Mouse (Mus musculus) A20 (cell line): ENCODE measurements around the gene Plin5.
A peak's percentile ranks its signal among the peaks of the same experiment; 100 is the strongest.

Experiments
- DNase-seq: peaks from one replicate; pipeline ENCODE4 v3.0.0-alpha.2; 2011; ENCODE audit warnings: low read depth, low spot score

Gene Plin5

DNA sequence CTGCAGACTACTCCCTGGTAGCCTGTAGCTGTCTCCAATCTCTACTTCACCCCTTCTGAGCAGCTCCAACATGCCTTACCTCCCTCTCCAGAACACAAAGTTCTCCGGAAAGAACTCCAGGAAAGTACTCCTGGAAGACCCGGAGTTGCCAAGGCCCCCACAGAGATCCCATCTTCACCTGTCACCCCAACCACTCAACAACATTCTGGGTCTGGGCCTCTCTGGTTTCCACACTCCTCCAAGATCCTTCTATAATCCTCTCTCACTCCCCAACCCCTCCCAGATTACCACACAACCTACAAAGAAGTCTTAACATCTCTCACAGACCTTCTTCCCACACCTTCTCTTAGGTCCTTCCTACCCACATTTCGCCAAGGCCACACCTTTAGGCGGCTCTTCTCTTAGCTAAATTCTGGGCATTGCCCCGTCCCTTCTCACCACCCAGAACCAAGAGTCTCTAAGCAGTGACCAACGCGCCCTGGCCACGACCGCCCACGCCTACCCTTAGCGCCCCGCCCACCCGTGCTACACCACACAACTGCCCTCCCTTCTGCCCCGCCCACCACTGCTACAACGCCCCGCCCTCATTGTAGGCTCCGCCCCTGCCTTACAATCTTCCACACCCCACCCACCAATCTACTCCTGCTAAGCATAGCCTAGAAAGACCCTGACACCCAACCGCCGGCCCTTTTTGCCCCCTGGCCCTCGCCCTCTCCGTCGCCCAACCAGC lies 43.1 kb downstream of the Plin5 start:
- DNase-seq, result peak; percentile 92

DNA sequence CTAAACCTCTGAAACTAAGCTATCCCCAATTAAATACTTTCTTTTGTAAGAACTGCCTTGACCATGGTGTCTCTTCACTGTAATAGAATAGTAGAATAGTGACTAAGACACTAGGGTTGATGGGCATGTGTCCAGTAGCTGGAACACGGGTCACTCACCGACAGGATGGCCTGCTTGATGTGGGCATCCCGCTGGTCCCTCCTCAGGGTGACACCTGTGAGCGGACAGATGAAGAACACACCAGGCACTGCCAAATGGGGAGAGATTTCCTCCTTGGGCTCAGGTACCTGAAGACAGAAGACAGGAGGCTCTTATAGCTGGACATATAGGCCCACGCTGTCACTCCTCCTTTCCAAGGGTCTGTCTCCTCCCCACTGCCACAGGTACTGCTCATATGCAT lies 45.2 kb downstream of the Plin5 start:
- DNase-seq, result no peak

DNA sequence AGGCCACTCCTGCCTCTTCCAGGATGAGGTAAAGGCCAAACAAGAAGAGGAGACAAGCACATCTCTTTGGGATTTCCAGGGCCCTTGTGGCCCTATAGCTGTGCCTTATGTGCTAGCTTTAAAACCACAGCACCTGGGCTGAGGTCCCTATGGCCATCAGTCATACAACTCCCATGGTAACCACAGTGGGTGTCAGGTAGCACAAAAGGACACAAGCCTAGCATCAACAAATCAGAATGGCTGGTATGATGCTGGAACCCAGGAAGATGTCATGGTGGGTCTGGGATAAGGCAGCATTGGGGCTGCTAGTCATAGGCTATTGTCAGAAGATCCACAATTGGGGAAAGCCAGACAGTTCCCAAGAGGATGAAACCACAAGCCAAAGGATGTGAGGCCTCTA lies 46.3 kb downstream of the Plin5 start:
- no peak for DNase-seq

DNA sequence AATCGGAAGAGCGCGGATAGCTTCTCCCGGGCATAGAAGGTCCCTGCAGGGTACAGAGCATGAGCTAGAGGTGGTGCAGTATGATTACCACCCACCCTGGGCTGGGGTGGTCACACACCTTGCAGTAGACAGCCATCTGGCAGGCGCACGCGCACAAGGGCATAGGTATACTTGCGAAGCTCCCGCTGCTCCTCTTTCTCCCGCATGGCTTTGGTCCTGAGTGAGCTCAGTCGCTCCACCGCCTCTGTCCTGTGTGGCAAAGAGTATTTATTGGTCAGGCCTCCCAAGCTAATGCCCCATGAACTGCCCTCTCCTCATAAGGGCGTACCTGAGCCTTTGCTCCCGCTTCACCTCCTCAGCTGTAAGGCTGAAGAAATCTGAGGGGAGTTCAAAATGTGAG lies 48.3 kb downstream of the Plin5 start:
- no peak for DNase-seq

DNA sequence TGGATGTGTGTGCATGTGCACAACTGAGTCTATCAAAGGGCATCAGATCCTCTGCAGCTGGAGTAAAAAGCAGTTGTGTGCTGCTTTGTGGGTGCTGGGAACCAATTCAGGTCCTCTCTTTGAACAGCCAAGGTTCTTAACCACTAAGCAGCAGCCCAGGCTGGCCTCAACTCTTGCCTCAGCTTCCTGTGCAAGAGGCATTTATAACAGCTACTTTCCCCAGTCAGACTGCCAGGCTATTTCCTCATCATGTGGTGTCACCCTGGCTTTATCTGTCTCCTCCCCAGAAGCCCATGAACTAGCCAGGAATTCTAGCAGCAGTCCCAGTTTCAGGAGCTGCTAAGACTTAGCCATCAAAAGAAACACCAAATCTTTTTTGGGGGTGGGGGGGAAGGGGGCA lies 50.9 kb downstream of the Plin5 start:
- no peak for DNase-seq

DNA sequence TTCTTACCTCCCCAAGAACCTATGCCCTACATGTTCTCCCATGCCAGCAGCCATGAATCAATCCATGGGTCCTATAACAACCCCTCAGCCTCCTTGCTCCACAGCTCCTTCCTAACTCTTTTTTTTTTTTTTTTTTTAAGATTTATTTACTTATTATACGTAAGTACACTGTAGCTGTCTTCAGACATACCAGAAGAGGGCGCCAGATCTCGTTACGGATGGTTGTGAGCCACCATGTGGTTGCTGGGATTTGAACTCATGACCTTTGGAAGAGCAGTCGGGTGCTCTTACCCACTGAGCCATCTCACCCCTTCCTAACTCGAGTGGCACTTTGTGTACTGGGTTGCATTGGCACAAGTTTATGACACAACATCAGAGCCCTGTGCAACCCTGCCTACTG lies 51.7 kb downstream of the Plin5 start:
- peak; percentile 14 for DNase-seq

DNA sequence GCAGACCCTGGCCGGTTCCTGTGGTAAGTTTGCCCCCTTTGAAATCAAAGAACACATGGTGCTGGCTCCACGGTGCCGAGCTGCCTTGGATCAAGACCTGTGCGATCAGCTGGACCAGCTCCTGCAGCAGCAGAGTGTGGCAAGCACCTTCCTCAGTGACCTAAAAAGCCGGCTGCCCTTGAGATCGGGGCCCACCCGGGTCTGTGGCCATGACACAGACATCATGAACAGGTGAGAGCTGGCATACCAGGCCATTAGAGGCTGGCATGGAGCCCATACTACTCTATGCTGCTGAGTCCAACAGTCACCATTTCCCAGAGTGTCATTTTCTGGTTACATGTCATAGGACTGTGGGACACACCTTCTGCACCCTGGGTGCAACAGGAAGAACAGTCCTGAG lies 55.3 kb downstream of the Plin5 start:
- no peak for DNase-seq
